Mouse (Mus musculus): Measurements from ENCODE around the gene Ccr2. TPM values are rescaled to one million over a fixed set of nuclear protein-coding genes. Genes with fewer than 3 reads are reported as not detected.

The Ccr2 gene
- 0.79 and 0.81 TPM in 2 replicates for polyA plus RNA-seq (2015; fragmentation: Nextera tagmentation; extraction: Ambion mirVana)

DNA sequence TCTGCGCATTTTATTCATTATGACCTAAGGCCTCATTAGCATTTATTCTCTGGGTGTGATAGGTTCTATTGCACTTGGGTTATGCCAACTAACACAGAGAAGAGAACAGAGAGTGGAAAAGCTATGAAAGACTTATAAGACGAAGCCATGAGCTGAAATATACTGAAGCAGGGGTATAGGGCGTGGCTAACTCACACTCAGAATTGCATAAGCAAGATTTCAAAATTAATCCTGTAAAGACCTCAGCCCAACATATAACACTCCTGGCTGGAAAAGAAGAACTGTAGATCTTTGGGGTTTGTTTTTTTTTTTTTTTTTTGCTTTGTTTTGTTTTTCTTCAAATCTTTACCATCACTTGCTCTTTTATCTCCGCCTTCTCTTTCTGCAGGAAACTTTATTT, at the start of gene Ccr2:
Gene Ccr2 (plus strand): TSS at position 228 of the 400 bp plus-strand sequence.

DNA sequence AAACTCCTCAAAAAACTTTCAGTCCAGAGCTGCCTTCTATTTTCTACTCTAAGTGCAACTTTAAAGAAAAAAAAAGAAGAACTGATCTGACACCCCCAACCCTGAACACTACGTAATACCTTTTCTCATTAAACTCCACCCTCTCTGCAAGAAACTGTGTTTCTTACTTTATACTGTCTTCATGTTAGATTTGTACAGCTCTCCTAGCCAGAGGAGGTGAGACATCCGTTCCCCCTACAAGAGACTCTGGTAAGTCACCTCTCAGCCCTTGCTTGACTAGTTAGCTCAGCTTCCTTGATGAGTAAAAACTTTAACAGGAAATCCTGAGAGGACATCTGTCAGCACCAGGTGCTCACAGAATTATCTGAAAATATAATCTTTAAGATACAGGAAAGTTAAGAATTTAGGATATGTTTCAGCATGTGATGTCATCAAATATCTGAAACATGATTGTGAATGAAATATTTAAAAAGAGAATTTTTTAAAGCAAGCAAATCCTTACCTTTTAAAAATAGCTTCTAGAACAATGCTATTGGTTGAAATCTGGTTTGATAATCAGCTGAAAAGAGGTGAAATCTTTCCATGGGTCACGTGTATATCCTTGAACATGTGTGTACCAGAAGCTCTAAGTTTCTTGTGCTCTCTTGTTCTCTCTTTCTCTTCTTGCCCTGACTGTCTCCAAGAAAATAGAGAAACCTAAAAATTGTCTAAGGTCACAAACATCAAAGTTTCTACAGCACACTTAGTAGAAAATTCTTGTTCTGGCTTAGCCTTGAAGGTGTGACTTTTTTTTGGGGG, 19.8 kb downstream of the Ccr2 start, which contains the start of gene Ccr5:
Gene Ccr5 (plus strand): TSS at position 157 of the 798 bp plus-strand sequence.

Other genes with a start within 250 kb of the Ccr2 start
- gene Xcr1, start 239.9 kb upstream of the Ccr2 start, polyA plus RNA-seq (2015; fragmentation: Nextera tagmentation; extraction: Ambion mirVana), result 0.19 and 0.24 TPM in 2 replicates
- gene Ccr1, start 133.3 kb upstream of the Ccr2 start, polyA plus RNA-seq (2015; fragmentation: Nextera tagmentation; extraction: Ambion mirVana), result 3.6 and 4.5 TPM in 2 replicates
- not detected in 2 replicates for gene Ccr1l1, start 123.5 kb upstream of the Ccr2 start, polyA plus RNA-seq (2015; fragmentation: Nextera tagmentation; extraction: Ambion mirVana)
- gene Ccr3, start 80.0 kb upstream of the Ccr2 start, polyA plus RNA-seq (2015; fragmentation: Nextera tagmentation; extraction: Ambion mirVana), result not detected in 2 replicates
- 0.47 and 0.87 TPM in 2 replicates for gene Ccr5, start 19.6 kb downstream of the Ccr2 start, polyA plus RNA-seq (2015; fragmentation: Nextera tagmentation; extraction: Ambion mirVana)
- gene 2010315B03Rik, start 210.7 kb downstream of the Ccr2 start, polyA plus RNA-seq (2015; fragmentation: Nextera tagmentation; extraction: Ambion mirVana), result 8.7 and 9.6 TPM in 2 replicates

All from skeletal muscle tissue, postnatal 0 days (tissue).